Mouse (Mus musculus): ENCODE data around the gene Exoc3l2. TPM values are rescaled to one million over a fixed set of nuclear protein-coding genes. Genes with fewer than 3 reads are reported as not detected.

Gene Exoc3l2
- 0.20 TPM for polyA plus RNA-seq (2014; fragmentation: Illumina TruSeq; extraction: RNeasy Lipid Tissue Mini Kit (QIAGEN cat#74804))

GRCm38 (mm10) chr7:19462884-19463381 is at the start of gene Exoc3l2:
TSS of gene Exoc3l2 (plus strand) at chr7:19463331.

GRCm38 (mm10) chr7:19458591-19459111 is 4.5 kb upstream of the Exoc3l2 start, which contains the start of gene Mark4:
TSS of gene Mark4 (minus strand) at chr7:19458821.

GRCm38 (mm10) chr7:19508150-19508923 is 45.2 kb downstream of the Exoc3l2 start, which contains the start of the genes Bloc1s3 and Trappc6a:
TSS of gene Bloc1s3 (minus strand) at chr7:19508367.
TSS of gene Trappc6a (plus strand) at chr7:19508395.

DNA sequence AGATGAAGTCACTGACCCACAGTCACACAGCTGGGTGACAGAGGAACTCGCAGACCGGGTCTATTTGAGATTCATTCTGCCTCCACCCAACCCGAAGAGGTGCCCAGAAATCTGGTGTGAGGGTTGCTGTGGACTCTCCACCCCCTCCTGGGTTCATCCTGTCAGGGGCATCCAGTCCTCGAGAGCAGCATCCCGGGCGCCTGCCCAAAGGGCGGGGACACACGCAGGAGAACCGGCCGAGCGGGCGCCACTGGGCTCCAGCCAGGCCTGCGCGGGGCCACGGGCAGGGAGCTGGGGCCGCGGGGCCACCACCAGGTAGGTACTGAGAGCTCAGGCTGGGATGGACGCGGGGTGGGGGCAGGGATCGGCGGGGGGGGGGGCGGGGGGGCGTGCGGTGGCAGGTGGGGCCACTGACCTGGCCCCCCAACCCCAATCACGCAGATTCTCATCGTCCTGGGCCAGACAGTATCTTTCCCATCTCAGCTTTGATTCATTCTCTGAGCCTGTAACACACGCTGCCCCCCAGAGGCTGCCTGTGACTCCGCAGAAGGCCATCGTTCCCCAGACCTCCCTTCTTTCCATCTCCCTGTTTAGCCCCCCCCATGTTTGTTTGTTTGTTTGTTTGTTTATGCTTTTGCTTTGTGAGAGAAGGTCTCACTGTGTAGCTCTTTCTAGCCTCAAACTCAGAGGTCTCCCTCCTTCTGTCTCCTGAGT is 54.7 kb downstream of the Exoc3l2 start, which contains the start of gene Nkpd1:
TSS of gene Nkpd1 (plus strand) at position 187 of the 714 bp plus-strand sequence.

Other genes starting within 250 kb of the Exoc3l2 start
- gene Opa3, start 235.0 kb upstream of the Exoc3l2 start, polyA plus RNA-seq (2014; fragmentation: Illumina TruSeq; extraction: RNeasy Lipid Tissue Mini Kit (QIAGEN cat#74804)): 9.0 TPM
- 16.5 TPM for gene Vasp, start 191.5 kb upstream of the Exoc3l2 start, polyA plus RNA-seq (2014; fragmentation: Illumina TruSeq; extraction: RNeasy Lipid Tissue Mini Kit (QIAGEN cat#74804))
- not detected for gene Ppm1n, start 183.3 kb upstream of the Exoc3l2 start, polyA plus RNA-seq (2014; fragmentation: Illumina TruSeq; extraction: RNeasy Lipid Tissue Mini Kit (QIAGEN cat#74804))
- 0.94 TPM for gene Rtn2, start 180.7 kb upstream of the Exoc3l2 start, polyA plus RNA-seq (2014; fragmentation: Illumina TruSeq; extraction: RNeasy Lipid Tissue Mini Kit (QIAGEN cat#74804))
- 0.37 TPM for gene Fosb, start 153.3 kb upstream of the Exoc3l2 start, polyA plus RNA-seq (2014; fragmentation: Illumina TruSeq; extraction: RNeasy Lipid Tissue Mini Kit (QIAGEN cat#74804))
- not detected for gene Ercc1, start 118.6 kb upstream of the Exoc3l2 start, polyA plus RNA-seq (2014; fragmentation: Illumina TruSeq; extraction: RNeasy Lipid Tissue Mini Kit (QIAGEN cat#74804))
- gene Cd3eap, start 103.8 kb upstream of the Exoc3l2 start, polyA plus RNA-seq (2014; fragmentation: Illumina TruSeq; extraction: RNeasy Lipid Tissue Mini Kit (QIAGEN cat#74804)): 1.6 TPM
- gene Ppp1r13l, start 103.6 kb upstream of the Exoc3l2 start, polyA plus RNA-seq (2014; fragmentation: Illumina TruSeq; extraction: RNeasy Lipid Tissue Mini Kit (QIAGEN cat#74804)): not detected
- not detected for gene Ercc2, start 81.3 kb upstream of the Exoc3l2 start, polyA plus RNA-seq (2014; fragmentation: Illumina TruSeq; extraction: RNeasy Lipid Tissue Mini Kit (QIAGEN cat#74804))
- not detected for gene Klc3, start 59.2 kb upstream of the Exoc3l2 start, polyA plus RNA-seq (2014; fragmentation: Illumina TruSeq; extraction: RNeasy Lipid Tissue Mini Kit (QIAGEN cat#74804))
- gene Ckm, start 58.6 kb upstream of the Exoc3l2 start, polyA plus RNA-seq (2014; fragmentation: Illumina TruSeq; extraction: RNeasy Lipid Tissue Mini Kit (QIAGEN cat#74804)): not detected
- 1.1 TPM for gene Mark4, start 4.5 kb upstream of the Exoc3l2 start, polyA plus RNA-seq (2014; fragmentation: Illumina TruSeq; extraction: RNeasy Lipid Tissue Mini Kit (QIAGEN cat#74804))
- 3.2 TPM for gene Bloc1s3, start 45.0 kb downstream of the Exoc3l2 start, polyA plus RNA-seq (2014; fragmentation: Illumina TruSeq; extraction: RNeasy Lipid Tissue Mini Kit (QIAGEN cat#74804))
- gene Trappc6a, start 45.1 kb downstream of the Exoc3l2 start, polyA plus RNA-seq (2014; fragmentation: Illumina TruSeq; extraction: RNeasy Lipid Tissue Mini Kit (QIAGEN cat#74804)): not detected
- gene Nkpd1, start 54.5 kb downstream of the Exoc3l2 start, polyA plus RNA-seq (2014; fragmentation: Illumina TruSeq; extraction: RNeasy Lipid Tissue Mini Kit (QIAGEN cat#74804)): not detected
- gene Ppp1r37, start 99.7 kb downstream of the Exoc3l2 start, polyA plus RNA-seq (2014; fragmentation: Illumina TruSeq; extraction: RNeasy Lipid Tissue Mini Kit (QIAGEN cat#74804)): 0.37 TPM
- gene Zfp296, start 114.0 kb downstream of the Exoc3l2 start, polyA plus RNA-seq (2014; fragmentation: Illumina TruSeq; extraction: RNeasy Lipid Tissue Mini Kit (QIAGEN cat#74804)): not detected
- 16.3 TPM for gene Gemin7, start 114.3 kb downstream of the Exoc3l2 start, polyA plus RNA-seq (2014; fragmentation: Illumina TruSeq; extraction: RNeasy Lipid Tissue Mini Kit (QIAGEN cat#74804))
- 1.6 TPM for gene Clasrp, start 141.2 kb downstream of the Exoc3l2 start, polyA plus RNA-seq (2014; fragmentation: Illumina TruSeq; extraction: RNeasy Lipid Tissue Mini Kit (QIAGEN cat#74804))
- gene Relb, start 166.1 kb downstream of the Exoc3l2 start, polyA plus RNA-seq (2014; fragmentation: Illumina TruSeq; extraction: RNeasy Lipid Tissue Mini Kit (QIAGEN cat#74804)): 0.66 TPM
- 14.3 TPM for gene Clptm1, start 201.7 kb downstream of the Exoc3l2 start, polyA plus RNA-seq (2014; fragmentation: Illumina TruSeq; extraction: RNeasy Lipid Tissue Mini Kit (QIAGEN cat#74804))
- gene Apoc2, start 214.6 kb downstream of the Exoc3l2 start, polyA plus RNA-seq (2014; fragmentation: Illumina TruSeq; extraction: RNeasy Lipid Tissue Mini Kit (QIAGEN cat#74804)): not detected
- gene Gm44805, start 218.1 kb downstream of the Exoc3l2 start, polyA plus RNA-seq (2014; fragmentation: Illumina TruSeq; extraction: RNeasy Lipid Tissue Mini Kit (QIAGEN cat#74804)): not detected
- not detected for gene Apoc4, start 218.1 kb downstream of the Exoc3l2 start, polyA plus RNA-seq (2014; fragmentation: Illumina TruSeq; extraction: RNeasy Lipid Tissue Mini Kit (QIAGEN cat#74804))
- 1.7 TPM for gene Apoc1, start 229.3 kb downstream of the Exoc3l2 start, polyA plus RNA-seq (2014; fragmentation: Illumina TruSeq; extraction: RNeasy Lipid Tissue Mini Kit (QIAGEN cat#74804))
- 8.6 TPM for gene Apoe, start 235.9 kb downstream of the Exoc3l2 start, polyA plus RNA-seq (2014; fragmentation: Illumina TruSeq; extraction: RNeasy Lipid Tissue Mini Kit (QIAGEN cat#74804))